Mouse (Mus musculus) layer of hippocampus, adult 11-12 months (tissue): ENCODE results near the gene Rps16.

Source experiments
- DNase-seq: peaks from one replicate; pipeline ENCODE4 v3.0.0; 2022; ENCODE audit warnings: low spot score

Rps16 gene

GRCm38 (mm10) chr7:28350155-28350883, at the start of gene Rps16:
Rps16 (plus strand) TSS chr7:28350652.
- DNase-seq, result peak; percentile 96

GRCm38 (mm10) chr7:28301616-28302433, 48.6 kb upstream of the Rps16 start, which contains the start of gene Dll3:
Dll3 (minus strand) TSS chr7:28302238.
- DNase-seq, result peak; percentile 30

DNA sequence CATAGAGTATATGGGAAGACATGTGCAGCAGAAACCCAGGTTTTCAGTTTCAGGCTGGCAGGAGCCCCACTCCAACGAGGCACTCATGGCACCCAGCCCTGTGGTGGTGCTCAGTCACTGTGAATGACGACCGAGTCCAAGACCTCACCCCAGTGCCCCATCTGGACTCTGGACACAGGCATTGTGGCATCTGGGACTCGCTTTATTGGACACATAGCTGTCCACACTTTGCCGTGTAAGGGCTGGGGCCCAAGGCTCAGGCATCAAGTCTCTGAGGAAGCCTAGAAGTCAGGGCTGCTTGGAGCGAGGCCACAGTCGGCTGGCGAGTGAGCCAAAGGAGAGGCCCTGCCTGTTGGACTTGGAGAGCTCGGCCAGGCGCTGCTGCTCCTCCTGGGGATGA, 44.8 kb upstream of the Rps16 start:
- DNase-seq, result no peak

- no peak for DNase-seq
Measured at GRCm38 (mm10) chr7:28306216-28306615, 44.2 kb upstream of the Rps16 start.

DNA sequence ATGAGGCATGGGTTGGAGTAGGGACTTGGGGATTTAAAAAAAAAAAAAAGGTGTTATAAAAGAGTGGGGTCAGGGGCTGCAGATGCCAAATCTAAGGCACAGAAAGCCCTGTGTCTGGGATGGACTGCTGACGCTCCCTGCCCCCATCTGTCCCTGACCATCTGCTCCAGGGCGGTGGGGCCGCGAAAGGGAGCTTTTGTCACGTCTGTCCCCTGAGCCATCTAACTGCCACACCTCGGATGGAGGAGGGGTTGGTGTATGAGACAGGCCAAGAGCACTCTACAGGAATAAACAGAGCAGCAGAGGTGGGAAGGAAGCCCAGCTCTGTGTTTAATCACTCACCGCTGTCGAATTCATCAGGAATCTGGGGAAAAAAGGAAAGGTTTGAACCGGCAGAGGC, 40.7 kb upstream of the Rps16 start:
- no peak for DNase-seq

DNA sequence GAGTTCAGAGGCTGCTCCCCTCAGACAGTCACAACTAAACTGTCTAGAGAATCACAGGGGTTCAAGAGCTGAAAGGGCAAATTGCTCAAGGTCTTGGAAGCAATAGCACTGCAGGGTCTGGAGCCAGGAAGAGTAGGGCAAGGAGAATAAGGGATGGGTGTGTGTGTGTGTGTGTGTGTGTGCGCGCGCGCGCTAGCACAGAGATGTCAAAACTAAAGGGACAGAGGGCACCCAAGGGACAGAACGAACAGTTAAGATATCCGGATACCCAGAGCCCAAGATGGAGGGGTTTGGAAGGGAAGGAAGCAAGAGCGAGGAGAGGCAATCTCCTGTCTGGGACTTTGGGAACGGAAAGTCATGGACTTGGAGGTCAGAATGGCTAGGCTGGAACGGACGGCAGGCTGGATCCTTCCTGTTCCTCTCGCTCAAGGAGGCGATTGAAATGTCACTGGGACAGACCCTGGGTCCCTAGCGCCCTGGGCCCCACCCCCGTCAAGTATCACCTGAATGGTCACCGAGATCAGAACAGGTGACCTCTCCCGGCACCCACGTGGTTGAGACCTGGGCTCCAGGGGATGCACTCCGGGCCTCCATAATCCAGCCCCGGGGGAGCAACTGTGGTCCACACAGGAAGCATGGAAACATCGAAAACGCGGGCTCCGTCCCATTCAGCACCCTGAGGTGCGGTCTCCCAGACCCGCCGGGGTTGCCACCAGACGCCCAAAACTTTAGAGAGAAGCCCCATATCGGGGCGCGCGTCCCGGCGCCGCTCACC, 39.1 kb upstream of the Rps16 start:
- DNase-seq, result no peak

DNA sequence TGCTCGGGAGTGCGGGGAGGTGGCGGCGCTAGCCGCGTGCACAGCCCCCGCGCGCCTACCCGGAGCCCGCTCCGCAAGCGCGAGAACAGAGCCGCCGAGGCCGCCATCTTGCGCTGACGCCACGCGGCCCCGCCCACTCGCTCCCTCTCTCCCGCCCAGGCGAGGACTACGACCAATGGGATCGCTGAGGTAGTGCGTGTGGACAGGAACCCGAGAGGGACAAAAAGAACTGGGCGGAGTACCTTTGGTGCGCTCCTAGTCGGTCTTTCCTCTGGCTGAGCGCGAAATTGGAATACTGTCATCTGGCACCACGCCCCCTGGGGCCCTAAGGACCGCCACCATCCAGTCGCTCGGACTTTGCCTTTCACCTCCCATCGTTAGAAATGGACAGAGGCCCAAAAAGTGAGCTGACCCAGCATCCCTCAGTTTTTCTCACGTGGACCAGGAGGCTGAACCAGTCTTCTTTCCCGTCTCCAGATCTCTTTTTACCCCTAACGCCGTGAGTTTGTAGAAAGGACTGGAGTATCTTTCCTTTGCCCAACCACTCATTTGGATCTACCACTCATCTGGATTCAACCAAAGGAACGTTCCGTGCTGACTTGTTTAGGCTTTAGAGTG, 38.4 kb upstream of the Rps16 start, which contains the start of gene Timm50:
Timm50 (minus strand) TSS at position 147 of the 618 bp plus-strand sequence.
- peak; percentile 98 for DNase-seq

DNA sequence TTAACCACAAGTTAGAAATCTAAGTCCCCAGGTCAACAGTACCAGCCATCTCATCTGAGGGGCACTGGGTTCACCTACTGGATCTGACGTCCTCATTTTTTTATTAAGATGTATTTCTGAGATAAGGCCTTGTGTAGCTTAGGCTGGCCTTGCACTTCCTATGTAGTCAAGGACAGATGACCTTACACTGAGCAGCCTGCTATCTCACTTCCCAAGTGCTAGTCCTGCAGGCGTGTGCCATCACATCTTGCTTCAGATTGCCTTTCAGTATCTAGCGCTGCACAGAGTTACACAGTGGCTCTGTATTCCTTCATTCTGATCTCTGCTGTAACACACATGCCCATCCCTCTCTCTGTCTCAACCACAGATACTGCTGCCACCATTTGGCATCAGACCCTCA, 32.4 kb upstream of the Rps16 start:
- no peak for DNase-seq

DNA sequence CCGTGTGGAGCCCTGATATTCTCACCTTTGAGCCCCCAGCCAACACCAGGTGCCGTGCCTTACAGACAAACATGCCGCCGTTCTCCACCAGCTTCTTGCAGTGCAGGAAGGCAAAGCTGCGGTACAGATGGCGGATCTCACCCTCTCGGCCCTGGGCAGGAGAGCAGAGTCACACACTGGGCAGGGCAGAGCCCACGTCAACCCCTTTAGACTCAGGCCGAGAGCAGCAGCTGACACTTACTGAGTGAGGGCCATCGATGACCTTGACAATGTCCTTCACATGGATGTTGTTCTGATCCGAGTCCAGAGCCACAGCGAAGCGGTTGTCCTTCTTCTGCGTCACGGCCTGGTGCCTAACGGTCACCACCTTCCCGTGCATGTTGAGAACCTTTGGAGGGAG, 31.7 kb upstream of the Rps16 start:
- DNase-seq, result no peak

DNA sequence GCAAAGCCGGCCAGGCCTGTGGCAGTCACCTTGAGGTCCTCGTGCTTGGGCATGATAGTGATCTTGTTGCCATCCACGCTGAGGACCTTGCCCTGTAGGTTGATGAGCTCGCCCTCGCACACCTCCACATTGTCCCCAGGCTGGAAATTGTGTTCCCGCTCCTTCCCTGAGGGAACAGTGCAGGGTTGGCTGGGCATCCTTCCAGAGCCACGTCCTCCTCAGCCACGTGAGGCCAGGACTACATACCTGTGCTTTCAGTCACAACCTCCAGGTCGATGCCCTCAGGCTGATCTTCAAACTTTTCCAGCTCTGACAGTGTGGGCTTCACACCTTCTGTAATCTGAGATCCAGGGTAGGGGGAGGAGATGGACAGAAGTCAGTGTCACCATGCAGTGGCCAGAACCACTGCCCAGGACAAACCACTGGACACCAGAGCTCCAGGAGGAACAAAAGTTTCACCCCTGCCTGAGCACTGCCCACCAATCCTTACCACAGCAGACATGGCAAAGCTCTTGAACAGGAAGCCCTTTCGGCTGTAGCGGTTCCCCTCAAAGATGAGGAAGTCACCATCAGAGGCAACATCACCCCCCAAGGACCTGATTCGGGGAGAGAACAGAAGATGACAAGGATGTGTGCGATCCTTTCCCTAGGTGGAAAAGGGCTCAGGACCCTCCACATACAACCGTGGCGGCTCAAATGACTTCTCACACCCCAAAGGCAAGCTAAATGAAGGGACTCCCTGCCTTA, 28.3 kb upstream of the Rps16 start:
- DNase-seq, result no peak

- no peak for DNase-seq
Measured at GRCm38 (mm10) chr7:28325293-28325692, 25.2 kb upstream of the Rps16 start.

DNA sequence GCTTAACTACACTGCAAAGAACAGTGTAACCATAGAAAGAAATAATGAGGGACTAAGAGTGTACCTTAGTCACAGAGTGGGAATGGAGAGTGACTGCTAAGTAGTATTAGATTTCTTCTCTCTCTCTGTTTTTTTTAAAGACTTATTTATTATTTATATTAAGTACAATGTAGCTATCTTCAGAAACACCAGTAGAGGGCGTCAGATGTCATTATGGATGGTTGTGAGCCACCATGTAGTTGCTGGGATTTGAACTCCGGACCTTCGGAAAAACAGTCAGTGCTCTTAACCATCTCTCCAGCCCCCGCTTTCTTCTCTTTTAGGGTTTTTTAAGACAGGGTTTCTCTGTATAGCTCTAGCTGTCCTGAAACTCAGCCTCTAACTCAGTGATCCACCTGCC, 24.0 kb upstream of the Rps16 start:
- no peak for DNase-seq

DNA sequence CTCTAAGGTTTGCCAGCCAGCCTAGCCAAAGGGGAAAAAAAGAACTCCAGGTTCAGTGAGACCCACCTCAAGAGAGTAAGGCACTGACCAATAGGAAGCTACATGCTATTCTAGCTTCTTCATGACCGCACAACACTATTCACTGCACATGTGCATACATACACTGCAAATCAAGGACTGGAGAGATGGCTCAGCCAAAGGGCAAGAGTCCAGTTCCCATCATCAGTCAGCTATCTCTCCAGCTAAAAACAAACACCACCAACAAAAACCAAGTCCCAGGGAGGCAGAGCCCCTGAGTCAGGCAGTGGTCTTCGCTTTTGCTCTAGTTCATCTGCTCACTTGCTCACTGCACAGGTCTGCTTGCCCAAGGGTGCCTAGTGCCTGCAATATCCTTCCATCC, 22.2 kb upstream of the Rps16 start:
- no peak for DNase-seq

- DNase-seq, result no peak
Measured at GRCm38 (mm10) chr7:28334534-28334933, 15.9 kb upstream of the Rps16 start.

DNA sequence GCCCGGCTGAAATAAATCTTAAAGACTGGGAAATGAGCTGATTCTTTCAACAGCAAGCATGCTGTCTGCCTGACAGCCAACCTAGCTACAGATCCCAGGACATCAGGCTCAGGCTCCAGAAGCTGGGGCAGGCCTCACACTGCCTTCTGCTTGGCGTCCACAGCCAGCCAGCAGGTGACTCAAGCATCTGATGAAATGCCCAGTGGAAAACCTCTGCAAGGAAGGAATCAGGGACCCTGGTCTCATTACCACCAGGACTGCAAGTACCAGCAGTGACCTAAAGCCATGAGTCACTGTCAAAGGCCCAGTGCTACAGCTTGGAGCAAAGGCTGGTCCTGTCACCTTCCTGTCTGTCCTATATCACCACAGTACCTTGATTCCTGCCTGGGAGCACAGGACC, 15.0 kb upstream of the Rps16 start:
- no peak for DNase-seq

DNA sequence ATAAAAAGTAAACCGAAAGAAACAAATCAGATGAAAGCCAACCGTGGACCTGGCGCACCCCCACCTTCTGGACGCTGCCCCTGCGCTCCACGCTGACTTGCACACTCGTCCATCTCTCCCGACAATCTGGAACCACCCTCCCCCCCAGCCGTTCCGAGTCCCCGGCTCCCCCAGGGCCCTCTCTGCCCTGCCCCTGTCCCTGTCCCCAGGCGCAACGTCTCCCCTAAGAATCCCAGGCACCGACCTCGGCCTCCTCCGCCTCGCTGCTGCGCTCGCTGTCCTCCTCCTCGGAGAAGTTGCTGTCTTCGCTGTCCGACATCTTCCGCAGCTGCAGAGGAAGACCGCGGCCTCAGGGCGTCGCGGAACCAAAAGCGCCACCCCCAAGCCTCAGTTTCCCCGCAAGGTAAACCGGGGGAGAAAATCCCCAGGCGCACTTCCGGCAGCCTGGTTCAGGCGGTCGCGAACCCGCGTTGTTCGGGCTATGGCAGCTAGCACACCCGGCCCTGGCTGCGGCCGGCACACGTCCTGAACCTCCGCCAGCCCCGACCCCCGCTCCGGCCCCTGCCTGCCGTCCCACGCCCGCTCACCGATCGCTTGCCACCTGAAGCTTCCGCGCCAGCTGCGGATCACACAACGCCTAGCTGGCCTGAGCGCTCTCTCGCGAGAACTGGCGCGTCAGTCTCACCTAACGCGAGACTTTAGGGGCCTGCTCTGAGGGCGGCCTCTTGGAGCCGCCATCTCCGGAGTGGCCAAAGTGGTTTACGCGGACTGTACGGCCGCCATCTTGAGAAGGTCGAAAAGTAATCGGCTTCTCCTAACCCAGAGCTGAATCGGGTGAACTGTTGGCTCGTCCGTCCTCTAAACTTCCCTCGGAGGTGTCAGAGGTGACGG, 12.1 kb upstream of the Rps16 start, which contains the start of gene Supt5:
Supt5 (minus strand) TSS at position 639 of the 891 bp plus-strand sequence.
- peak; percentile 97 for DNase-seq

- peak; percentile 58 for DNase-seq
Measured at GRCm38 (mm10) chr7:28339213-28339917, 11.1 kb upstream of the Rps16 start.

GRCm38 (mm10) chr7:28341381-28341780, 9.1 kb upstream of the Rps16 start:
- no peak for DNase-seq

- peak; percentile 61 for DNase-seq
Measured at GRCm38 (mm10) chr7:28344637-28345036, 5.8 kb upstream of the Rps16 start.

- DNase-seq, result no peak
Measured at GRCm38 (mm10) chr7:28347746-28348145, 2.7 kb upstream of the Rps16 start.
